ENCODE assay signal across 25 mouse cellular contexts in genomic region chr2:51641635-51642034, GRCm38 (mm10). TPM values are rescaled to one million over a fixed set of nuclear protein-coding genes. Genes with fewer than 3 reads are reported as not detected.
"Had no signal": no experiment of that assay in that cellular context is flagged by ENCODE, and none has a peak within 500 bp of the region (broad histone marks: within the 10 kb centered on the region; RNA-seq: fewer than 3 reads in every experiment).

No protein-coding gene starts in this region.

- H3K4me2 ChIP-seq: neural tube, embryonic 13.5 days; neural tube, embryonic 15.5 days; stomach, embryonic 15.5 days had no signal

- H3K4me3 ChIP-seq: neural tube, embryonic 13.5 days; neural tube, embryonic 15.5 days; stomach, embryonic 15.5 days had no signal

- H3K4me1 ChIP-seq: neural tube, embryonic 15.5 days; stomach, embryonic 15.5 days had no signal

- H3K9ac ChIP-seq: neural tube, embryonic 13.5 days; neural tube, embryonic 15.5 days; stomach, embryonic 15.5 days had no signal

- H3K27ac ChIP-seq: neural tube, embryonic 13.5 days; neural tube, embryonic 15.5 days; stomach, embryonic 15.5 days; stomach, postnatal 0 days had no signal

- DNase-seq: retina, postnatal 1 day; right cerebral cortex, adult 18-20 months; right cerebral cortex, postnatal 14 days; right cerebral cortex, postnatal 25 days; right cerebral cortex, postnatal 4 days; spleen, adult 18-20 months; thymus, adult 18-20 months; thymus, adult 2 months; thymus, postnatal 14 days; thymus, postnatal 25 days; thymus, postnatal 36 days; thymus, postnatal 4 days had no signal

- H3K36me3 ChIP-seq: neural tube, embryonic 13.5 days; neural tube, embryonic 15.5 days; stomach, embryonic 15.5 days had no signal

- H3K27me3 ChIP-seq: neural tube, embryonic 13.5 days; neural tube, embryonic 15.5 days; stomach, embryonic 15.5 days had no signal

- H3K9me3 ChIP-seq: neural tube, embryonic 13.5 days; neural tube, embryonic 15.5 days; stomach, embryonic 15.5 days had no signal

RNA-seq across cellular contexts. Expression of gene Tas2r134, which starts 14.3 kb away (rescaled TPM):
- total RNA-seq: neutrophil, adult 5-6 weeks had no signal
- polyA plus RNA-seq: neural tube, embryonic 13.5 days; neural tube, embryonic 14.5 days; neural tube, embryonic 15.5 days; small intestine, adult 2 months; spleen, adult 2 months; stomach, embryonic 14.5 days; stomach, embryonic 15.5 days; stomach, embryonic 16.5 days; stomach, postnatal 0 days; testis, adult 2 months; thymus, adult 2 months; thymus, postnatal 0 days; urinary bladder, adult 2 months had no signal
